ENCODE assay signal across 9 mouse cellular contexts in the genomic region with DNA sequence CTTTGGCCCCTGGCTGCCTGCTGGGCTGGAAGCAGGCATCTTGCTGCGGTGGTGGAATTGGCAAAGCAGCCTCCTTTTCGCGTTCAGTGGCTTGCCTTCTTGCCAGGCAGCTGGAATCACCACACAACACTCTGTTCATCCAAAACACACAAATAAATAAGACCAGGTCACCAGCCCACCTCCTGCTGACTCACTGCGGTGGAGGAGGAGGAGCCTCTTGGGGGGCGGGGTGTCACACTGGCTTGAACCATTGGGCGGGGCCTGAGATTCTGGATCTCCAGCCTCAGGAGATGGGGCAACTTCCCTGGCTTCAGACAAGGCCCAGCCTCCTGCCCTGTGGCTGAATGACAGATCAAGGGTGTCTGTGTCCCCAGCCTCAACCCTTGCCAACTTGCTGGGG. TPM values are rescaled to one million over a fixed set of nuclear protein-coding genes. Genes with fewer than 3 reads are reported as not detected.
DNase-seq lines count a peak whose midpoint lies in the region; ATAC-seq and TF ChIP-seq lines count a peak whose summit lies in the region.
"Had no signal": no experiment of that assay in that cellular context is flagged by ENCODE, and none has a peak within 500 bp of the region (broad histone marks: within the 10 kb centered on the region; RNA-seq: fewer than 3 reads in every experiment).

No protein-coding gene starts in this region.

- DNase-seq in ovary, adult 18-20 months (ENCODE audit: low spot score) = peak; percentile 45
- DNase-seq in ovary, postnatal 10 days (ENCODE audit: low spot score) = no peak
- DNase-seq in adrenal gland, postnatal 14 days = peak; percentile 92
- DNase-seq in gastrocnemius, postnatal 10 days = peak; percentile 44
- DNase-seq in kidney, postnatal 0 days (ENCODE audit: low spot score) = peak; percentile 46

- no peak overlapping the region for H3K9ac ChIP-seq in kidney, postnatal 0 days (ENCODE audit: low read depth, low read length)
- H3K9ac ChIP-seq in lung, embryonic 15.5 days = no peak overlapping the region
- no peak overlapping the region for H3K9ac ChIP-seq in stomach, embryonic 15.5 days
- no peak overlapping the region for H3K9ac ChIP-seq in forebrain, embryonic 16.5 days (replicated peaks; ENCODE audit: low read depth, low read length)

- H3K36me3 ChIP-seq in kidney, postnatal 0 days (ENCODE audit: insufficient read depth, low read length) = no peaks in the 10 kb centered on the region
- no peaks in the 10 kb centered on the region for H3K36me3 ChIP-seq in lung, embryonic 15.5 days
- no peaks in the 10 kb centered on the region for H3K36me3 ChIP-seq in stomach, embryonic 15.5 days
- no peaks in the 10 kb centered on the region for H3K36me3 ChIP-seq in forebrain, embryonic 16.5 days (ENCODE audit: control insufficient read depth, insufficient read depth)

- 0 out of 2 replicates have a peak, but pooled peaks have one; percentile 51 for ATAC-seq in kidney, postnatal 0 days (replicated peaks; ENCODE audit: low FRiP score, low read depth)
- peak; percentile 58; the same call in 1 of the 2 replicates for ATAC-seq in lung, embryonic 15.5 days (ENCODE audit: borderline replicate concordance, extremely low read depth, low FRiP score, low TSS enrichment)
- peak; percentile 33; the same call in 1 of the 2 replicates for ATAC-seq in stomach, embryonic 15.5 days (ENCODE audit: insufficient read depth, low FRiP score, low read depth)
- ATAC-seq in forebrain, embryonic 16.5 days = no peak

- H3K9me3 ChIP-seq in kidney, postnatal 0 days (replicated peaks; ENCODE audit: low read length) = no peaks in the 10 kb centered on the region
- no peaks in the 10 kb centered on the region for H3K9me3 ChIP-seq in lung, embryonic 15.5 days
- H3K9me3 ChIP-seq in stomach, embryonic 15.5 days = no peaks in the 10 kb centered on the region
- no peaks in the 10 kb centered on the region for H3K9me3 ChIP-seq in forebrain, embryonic 16.5 days (ENCODE audit: control insufficient read depth, low read length)

- H3K4me3 ChIP-seq in kidney, postnatal 0 days (replicated peaks; ENCODE audit: low read depth, low read length) = no peak overlapping the region
- H3K4me3 ChIP-seq in lung, embryonic 15.5 days = no peak overlapping the region
- H3K4me3 ChIP-seq in stomach, embryonic 15.5 days (replicated peaks) = no peak overlapping the region
- no peak overlapping the region for H3K4me3 ChIP-seq in forebrain, embryonic 16.5 days (replicated peaks; ENCODE audit: low read length)

- H3K4me1 ChIP-seq in kidney, postnatal 0 days (replicated peaks; ENCODE audit: insufficient read depth, low read length) = no peaks in the 10 kb centered on the region; the same call in 1 of the 2 replicates
- H3K4me1 ChIP-seq in lung, embryonic 15.5 days = peaks cover 15% of the 10 kb centered on the region
- 0 out of 2 replicates have a peak, but pooled peaks cover 4% of the 10 kb centered on the region for H3K4me1 ChIP-seq in stomach, embryonic 15.5 days
- H3K4me1 ChIP-seq in forebrain, embryonic 16.5 days (replicated peaks; ENCODE audit: control insufficient read depth, insufficient read depth, low read length) = peaks cover 39% of the 10 kb centered on the region

- WGBS in kidney, postnatal 0 days = 24% methylated on average over 6 of the region's 6 CpGs
- WGBS in lung, embryonic 15.5 days = 11% methylated on average over 6 of the region's 6 CpGs
- WGBS in stomach, embryonic 15.5 days = 31% methylated on average over 6 of the region's 6 CpGs
- 11% methylated on average over 6 of the region's 6 CpGs for WGBS in forebrain, embryonic 16.5 days

- no peak overlapping the region for H3K4me2 ChIP-seq in kidney, postnatal 0 days (ENCODE audit: low read length)
- H3K4me2 ChIP-seq in lung, embryonic 15.5 days = no peak overlapping the region
- H3K4me2 ChIP-seq in stomach, embryonic 15.5 days = no peak overlapping the region
- H3K4me2 ChIP-seq in forebrain, embryonic 16.5 days (ENCODE audit: low read length) = no peak overlapping the region

- H3K27me3 ChIP-seq in kidney, postnatal 0 days (ENCODE audit: insufficient read depth, low read length) = no peaks in the 10 kb centered on the region
- no peaks in the 10 kb centered on the region for H3K27me3 ChIP-seq in lung, embryonic 15.5 days
- H3K27me3 ChIP-seq in stomach, embryonic 15.5 days (replicated peaks) = no peaks in the 10 kb centered on the region
- no peaks in the 10 kb centered on the region for H3K27me3 ChIP-seq in forebrain, embryonic 16.5 days (replicated peaks; ENCODE audit: control insufficient read depth, insufficient read depth, low read length)

- TF ChIP-seq CTCF in kidney, postnatal 0 days (IDR thresholded peaks at IDR 0.05; ENCODE audit: low read depth) = no peak

- H3K27ac ChIP-seq in kidney, postnatal 0 days = no peak overlapping the region
- H3K27ac ChIP-seq in lung, embryonic 15.5 days = no peak overlapping the region
- no peak overlapping the region for H3K27ac ChIP-seq in stomach, embryonic 15.5 days
- no peak overlapping the region for H3K27ac ChIP-seq in forebrain, embryonic 16.5 days (ENCODE audit: low read length)
- H3K27ac ChIP-seq: macrophage had no signal

RNA-seq across cellular contexts. Expression of a gene that starts 34.5 kb away (rescaled TPM):
- 1.8 and 2.6 TPM in 2 replicates for total RNA-seq in adrenal gland, postnatal 14 days (2021)
- 10 to 100 TPM; 11.1 to 16.4 TPM for total RNA-seq in gastrocnemius, postnatal 10 days (2021)
- polyA plus RNA-seq in kidney, postnatal 0 days (2015; fragmentation: Nextera tagmentation; extraction: Ambion mirVana) = 1.8 and 2.1 TPM in 2 replicates
- 1.1 and 1.3 TPM in 2 replicates for polyA plus RNA-seq in lung, embryonic 15.5 days (2015; fragmentation: Nextera tagmentation; extraction: Ambion mirVana)
- 2.6 and 3.3 TPM in 2 replicates for polyA plus RNA-seq in stomach, embryonic 15.5 days (2015; fragmentation: Nextera tagmentation; extraction: Ambion mirVana)
- polyA plus RNA-seq in forebrain, embryonic 16.5 days (2015; fragmentation: Nextera tagmentation; extraction: Ambion mirVana) = 8.1 and 13.5 TPM in 2 replicates
- polyA plus RNA-seq: macrophage had no signal
